Mouse (Mus musculus) embryonic facial prominence, embryonic 11.5 days (tissue): ENCODE results near the gene Lcmt1. TPM values are rescaled to one million over a fixed set of nuclear protein-coding genes. Genes with fewer than 3 reads are reported as not detected.

ENCODE experiments used
- ATAC-seq: fragments of 200-750 bp; cut with Nextera tagmentation; replicated peaks from 2 replicates; pipeline ENCODE4 v1.8.0; 2017; ENCODE audit warnings: low read depth; ENCODE audit not compliant: insufficient number of reproducible peaks, low FRiP score, low TSS enrichment
- DNase-seq: peaks from one replicate; pipeline ENCODE4 v3.0.0-alpha.2; 2015; ENCODE audit warnings: low spot score
- H3K27ac ChIP-seq: fragments of 300-500 bp; sonication (generic); replicated peaks from 2 replicates; pipeline ENCODE4 v1.5.1; 2014; ENCODE audit warnings: mild to moderate bottlenecking, low read depth, low read length, control low read depth
- H3K27me3 ChIP-seq: fragments of 300-500 bp; sonication (generic); 2 replicates; pipeline ENCODE4 v1.6.1; 2014; ENCODE audit warnings: mild to moderate bottlenecking, low read length, moderate library complexity, mixed read lengths; ENCODE audit not compliant: control insufficient read depth, insufficient read depth
- H3K36me3 ChIP-seq: fragments of 300-500 bp; sonication (generic); replicated peaks from 2 replicates; pipeline ENCODE4 v1.6.1; 2014; ENCODE audit warnings: low read depth, mild to moderate bottlenecking, low read length, moderate library complexity, mixed read lengths; ENCODE audit not compliant: control insufficient read depth, insufficient read depth
- H3K4me1 ChIP-seq: fragments of 300-500 bp; sonication (generic); 2 replicates; pipeline ENCODE4 v1.6.1; 2014; ENCODE audit warnings: low read length, mixed read lengths; ENCODE audit not compliant: control insufficient read depth, insufficient read depth
- H3K4me2 ChIP-seq: fragments of 300-500 bp; sonication (generic); 2 replicates; pipeline ENCODE4 v1.6.1; 2014; ENCODE audit warnings: low read depth, mild to moderate bottlenecking, control low read depth, low read length, moderate library complexity
- H3K4me3 ChIP-seq: fragments of 300-500 bp; sonication (generic); 2 replicates; pipeline ENCODE4 v1.5.1; 2014; ENCODE audit warnings: low read depth, low read length, control low read depth
- H3K9ac ChIP-seq: fragments of 300-500 bp; sonication (generic); replicated peaks from 2 replicates; pipeline ENCODE4 v1.6.1; 2014; ENCODE audit warnings: mild to moderate bottlenecking, control low read depth, low read length
- H3K9me3 ChIP-seq: fragments of 300-500 bp; sonication (generic); replicated peaks from 2 replicates; pipeline ENCODE4 v1.6.1; 2016; ENCODE audit warnings: mild to moderate bottlenecking, low read length, inconsistent platforms, mixed read lengths; ENCODE audit not compliant: control insufficient read depth
- whole genome bisulfite sequencing: fragments of 180-500 bp; shearing (Covaris S2); extraction: QIAGEN DNeasy Blood & Tissue Kit; methylation state at CpG from one replicate; pipeline ENCODE4 v1.1.7; 2014; 5-methylcytosine and 5-hydroxymethylcytosine counted together
- polyA plus RNA-seq: library from polyadenylated mRNA; unstranded; fragments of >200 nt; fragmentation: Nextera tagmentation; extraction: Ambion mirVana; gene quantifications from 2 replicates; pipeline ENCODE4 v1.2.1, GENCODE M21; 2014

The Lcmt1 gene
- polyA plus RNA-seq, 1 experiment from 2014 or later, result 74.1 TPM

GRCm38 (mm10) chr7:123410502-123410901, 40.9 kb downstream of the Lcmt1 start:
- Histone ChIP-seq H3K9ac (no peak overlapping the region), H3K36me3 (no peaks in the 10 kb centered on the region), H3K4me1 (no peaks in the 10 kb centered on the region), H3K9me3 (no peaks in the 10 kb centered on the region), H3K4me3 (no peak overlapping the region), H3K27me3 (no peaks in the 10 kb centered on the region), H3K4me2 (no peak overlapping the region), H3K27ac (no peak overlapping the region)
- ATAC-seq (no peak), DNase-seq (no peak)
- 96% methylated on average over 7 of the region's 7 CpGs for WGBS

- no peaks in the 10 kb centered on the region for H3K4me1 ChIP-seq
- no peak overlapping the region for H3K4me2 ChIP-seq
- H3K4me3 ChIP-seq, result no peak overlapping the region
- ATAC-seq, result no peak
- H3K9me3 ChIP-seq, result no peaks in the 10 kb centered on the region
- WGBS, result 76% methylated on average over 1 of the region's 1 CpGs
- DNase-seq, result no peak
- no peaks in the 10 kb centered on the region for H3K36me3 ChIP-seq
- H3K27me3 ChIP-seq, result no peaks in the 10 kb centered on the region
- no peak overlapping the region for H3K27ac ChIP-seq
- no peak overlapping the region for H3K9ac ChIP-seq
Observed at GRCm38 (mm10) chr7:123411109-123411508, 41.5 kb downstream of the Lcmt1 start.

GRCm38 (mm10) chr7:123412143-123412542, 42.6 kb downstream of the Lcmt1 start:
- Histone ChIP-seq H3K9ac (no peak overlapping the region), H3K4me3 (no peak overlapping the region), H3K27me3 (no peaks in the 10 kb centered on the region), H3K4me1 (no peaks in the 10 kb centered on the region), H3K36me3 (no peaks in the 10 kb centered on the region), H3K27ac (no peak overlapping the region), H3K4me2 (no peak overlapping the region), H3K9me3 (no peaks in the 10 kb centered on the region)
- WGBS, result 87% methylated on average over 3 of the region's 3 CpGs
- ATAC-seq (no peak), DNase-seq (no peak)

GRCm38 (mm10) chr7:123416803-123417202, 47.2 kb downstream of the Lcmt1 start:
- Histone ChIP-seq H3K27ac (no peak overlapping the region), H3K4me3 (no peak overlapping the region), H3K4me2 (no peak overlapping the region), H3K4me1 (no peaks in the 10 kb centered on the region), H3K36me3 (no peaks in the 10 kb centered on the region), H3K9me3 (no peaks in the 10 kb centered on the region), H3K27me3 (no peaks in the 10 kb centered on the region), H3K9ac (no peak overlapping the region)
- WGBS, result 80% methylated on average over 4 of the region's 4 CpGs
- DNase-seq, result no peak
- no peak for ATAC-seq

- DNase-seq (no peak), ATAC-seq (no peak)
- Histone ChIP-seq H3K27me3 (no peaks in the 10 kb centered on the region), H3K9me3 (no peaks in the 10 kb centered on the region), H3K27ac (no peak overlapping the region), H3K4me2 (no peak overlapping the region), H3K9ac (no peak overlapping the region), H3K36me3 (no peaks in the 10 kb centered on the region), H3K4me1 (no peaks in the 10 kb centered on the region), H3K4me3 (no peak overlapping the region)
- 92% methylated on average over 3 of the region's 3 CpGs for WGBS
Observed at GRCm38 (mm10) chr7:123417661-123418060, 48.1 kb downstream of the Lcmt1 start.

GRCm38 (mm10) chr7:123419984-123420383, 50.4 kb downstream of the Lcmt1 start:
- Histone ChIP-seq H3K9ac (no peak overlapping the region), H3K27me3 (no peaks in the 10 kb centered on the region), H3K4me2 (no peak overlapping the region), H3K9me3 (no peaks in the 10 kb centered on the region), H3K4me1 (no peaks in the 10 kb centered on the region), H3K36me3 (no peaks in the 10 kb centered on the region), H3K27ac (no peak overlapping the region), H3K4me3 (no peak overlapping the region)
- no peak for DNase-seq
- ATAC-seq, result no peak
- 94% methylated on average over 4 of the region's 4 CpGs for WGBS

- H3K36me3 ChIP-seq, result no peaks in the 10 kb centered on the region
- no peak overlapping the region for H3K27ac ChIP-seq
- WGBS, result 93% methylated on average over 3 of the region's 3 CpGs
- ATAC-seq, result no peak
- no peaks in the 10 kb centered on the region for H3K4me1 ChIP-seq
- no peaks in the 10 kb centered on the region for H3K9me3 ChIP-seq
- no peak overlapping the region for H3K9ac ChIP-seq
- H3K27me3 ChIP-seq, result no peaks in the 10 kb centered on the region
- no peak for DNase-seq
- H3K4me3 ChIP-seq, result no peak overlapping the region
- H3K4me2 ChIP-seq, result no peak overlapping the region
Observed at GRCm38 (mm10) chr7:123421958-123422357, 52.4 kb downstream of the Lcmt1 start.

GRCm38 (mm10) chr7:123424281-123424680, 54.7 kb downstream of the Lcmt1 start:
- DNase-seq (no peak), ATAC-seq (no peak)
- Histone ChIP-seq H3K36me3 (no peaks in the 10 kb centered on the region; the same call in 1 of the 2 replicates), H3K4me1 (no peaks in the 10 kb centered on the region), H3K9me3 (no peaks in the 10 kb centered on the region), H3K4me3 (no peak overlapping the region), H3K9ac (no peak overlapping the region), H3K4me2 (no peak overlapping the region), H3K27me3 (no peaks in the 10 kb centered on the region), H3K27ac (no peak overlapping the region)
- 94% methylated on average over 6 of the region's 6 CpGs for whole genome bisulfite sequencing
